Mouse (Mus musculus): ENCODE data around the gene Rnase2b. TPM values are rescaled to one million over a fixed set of nuclear protein-coding genes. Genes with fewer than 3 reads are reported as not detected.
"Not testable (repeated sequence)": the region's sequence is repeated elsewhere in the genome, so short reads cannot be mapped to it uniquely, and the experiment has no call there.

Rnase2b gene
- total RNA-seq (2014; fragmentation: Nextera tagmentation) (not detected in 2 replicates), total RNA-seq (2017) (not detected in 2 replicates)

GRCm38 (mm10) chr14:51161976-51162375 is at the start of gene Rnase2b:
Gene Rnase2b (plus strand): TSS chr14:51162260.
- not testable (repeated sequence) for ATAC-seq (replicated peaks; ENCODE audit: poor library complexity, severe bottlenecking)

GRCm38 (mm10) chr14:51113476-51113875 is 48.6 kb upstream of the Rnase2b start:
- ATAC-seq (replicated peaks; ENCODE audit: poor library complexity, severe bottlenecking): no peak

DNA sequence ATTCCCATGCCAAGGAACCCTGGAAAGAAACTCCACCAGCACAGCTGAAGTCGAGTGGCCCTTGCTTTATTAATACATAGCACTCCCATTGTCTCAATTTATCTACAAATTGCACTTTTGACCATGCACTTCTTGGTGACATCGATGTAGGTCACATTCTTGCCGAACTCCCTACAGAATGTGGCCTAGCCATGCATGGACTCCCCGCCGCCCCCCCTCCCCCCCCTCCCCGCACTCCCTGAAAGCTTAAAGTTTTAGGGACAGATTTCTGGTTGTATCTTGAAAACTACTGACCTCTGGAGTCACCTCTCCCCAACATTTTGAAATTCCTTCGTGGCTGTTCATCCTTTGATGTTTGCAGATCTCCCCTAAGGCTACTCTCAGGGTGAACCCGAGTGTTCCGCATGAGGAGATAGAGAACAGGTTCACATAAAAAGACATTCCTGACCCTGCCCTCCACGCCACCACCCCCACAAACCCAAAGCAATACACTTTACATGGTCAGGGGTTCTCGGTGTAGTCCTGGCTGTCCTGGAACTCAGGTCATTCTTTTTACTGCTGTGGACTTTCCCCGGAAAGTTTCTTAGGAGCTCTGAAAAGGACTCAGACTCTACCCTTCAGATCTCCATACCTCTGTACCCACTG is 48.0 kb upstream of the Rnase2b start, which contains the start of gene Eddm3b:
Gene Eddm3b (plus strand): TSS at position 511 of the 645 bp plus-strand sequence.
- no peak for ATAC-seq (replicated peaks; ENCODE audit: poor library complexity, severe bottlenecking)

GRCm38 (mm10) chr14:51125684-51126083 is 36.4 kb upstream of the Rnase2b start:
- no peak for ATAC-seq (replicated peaks; ENCODE audit: poor library complexity, severe bottlenecking)

DNA sequence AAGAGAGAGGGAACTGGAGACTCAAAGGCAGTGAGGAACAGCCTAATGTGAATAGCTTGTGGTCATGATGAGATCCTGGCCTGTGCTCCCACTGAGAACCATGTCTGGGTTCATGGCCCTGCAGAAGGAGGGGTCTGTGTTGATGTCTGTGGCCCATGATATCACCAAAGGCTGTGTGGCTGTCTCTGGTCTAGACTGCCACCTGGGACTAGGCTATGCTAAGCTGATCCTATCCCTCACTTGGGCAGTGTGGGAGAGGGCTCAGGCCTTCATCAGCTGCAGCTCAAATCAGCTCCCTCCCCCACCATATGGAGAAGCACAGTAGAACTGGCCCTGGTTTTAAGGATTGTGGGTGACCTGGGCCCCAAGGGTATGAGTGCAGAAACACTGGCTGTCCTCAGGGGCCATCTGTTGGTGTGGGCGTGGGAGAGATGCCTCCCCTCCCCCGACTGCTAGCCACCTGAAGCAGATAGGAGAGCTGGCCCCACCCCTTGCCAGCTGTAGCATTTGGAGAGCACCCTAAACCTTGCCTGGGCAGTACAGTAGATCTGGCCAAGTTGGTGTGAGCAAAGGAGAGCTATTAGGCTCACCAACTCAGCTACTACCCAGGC is 34.3 kb upstream of the Rnase2b start:
- no peak for ATAC-seq (replicated peaks; ENCODE audit: poor library complexity, severe bottlenecking)

DNA sequence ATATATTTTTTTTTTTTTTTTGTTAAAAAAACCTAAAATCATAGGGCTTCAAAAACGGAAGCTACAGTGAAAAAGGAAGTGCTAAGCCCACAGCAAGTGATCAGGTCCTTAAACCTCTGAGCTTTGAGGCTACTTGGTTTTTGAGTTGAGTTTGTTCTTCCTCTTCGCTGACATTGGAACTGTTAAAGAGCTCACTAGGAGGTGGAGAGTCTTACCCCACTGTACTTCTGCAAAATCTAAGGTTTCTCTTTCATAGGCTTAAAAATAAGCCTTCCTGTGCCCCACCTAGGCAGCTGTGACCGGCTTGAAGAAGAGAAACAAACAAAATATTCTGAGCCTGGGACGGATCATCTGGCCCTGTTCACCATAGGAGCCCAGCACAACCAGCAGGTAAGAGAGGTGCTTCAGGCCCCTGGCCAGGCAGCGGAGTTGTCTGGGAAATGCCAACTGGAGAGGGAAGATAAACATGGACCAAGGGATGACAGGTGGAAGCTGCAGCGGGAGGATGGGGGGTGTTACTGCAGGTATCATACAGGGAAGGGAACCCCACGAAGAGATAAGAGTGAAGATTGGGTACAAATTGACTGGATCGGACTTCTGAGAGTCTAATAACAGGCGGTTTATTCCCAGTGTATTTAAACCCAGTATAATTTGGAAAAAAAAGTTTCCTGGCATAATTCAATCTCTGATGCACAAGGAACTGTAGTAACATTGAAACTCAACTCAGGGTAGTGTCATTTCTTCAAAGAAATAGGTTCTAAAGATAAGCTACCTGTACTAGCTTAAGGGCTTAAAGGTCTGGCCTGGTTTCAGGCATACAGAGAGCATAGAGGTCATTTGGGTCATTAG is 33.1 kb upstream of the Rnase2b start:
- peak; percentile 88 for ATAC-seq (replicated peaks; ENCODE audit: poor library complexity, severe bottlenecking)

- no peak for ATAC-seq (replicated peaks; ENCODE audit: poor library complexity, severe bottlenecking)
These were observed 32.5 kb upstream of the Rnase2b start for GRCm38 (mm10) chr14:51129624-51129975.

DNA sequence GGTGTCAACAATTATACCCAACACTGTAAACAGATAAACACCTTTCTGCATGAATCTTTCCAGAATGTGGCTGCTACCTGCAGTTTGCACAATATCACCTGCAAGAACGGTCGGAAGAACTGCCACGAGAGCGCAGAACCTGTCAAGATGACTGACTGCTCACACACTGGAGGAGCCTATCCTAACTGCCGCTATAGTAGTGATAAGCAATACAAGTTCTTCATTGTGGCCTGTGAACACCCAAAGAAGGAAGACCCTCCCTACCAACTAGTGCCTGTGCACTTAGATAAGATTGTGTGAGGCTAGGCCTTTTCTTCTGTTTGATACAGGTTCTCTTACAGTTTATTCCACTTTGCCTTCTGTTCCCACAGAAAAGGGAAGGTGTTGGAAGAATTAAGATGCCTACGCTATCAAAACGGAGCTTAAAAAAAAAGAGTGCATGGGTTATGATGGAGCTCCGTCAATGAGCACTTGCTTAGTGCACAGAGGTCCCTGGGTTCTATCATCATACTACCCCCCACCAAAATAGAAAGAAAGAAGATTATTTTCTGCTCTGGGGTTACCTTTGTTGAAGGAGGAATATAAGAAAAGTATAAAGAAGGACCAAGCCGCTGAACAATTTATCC is 31.6 kb upstream of the Rnase2b start:
- ATAC-seq (replicated peaks; ENCODE audit: poor library complexity, severe bottlenecking): no peak; the same call in 1 of the 2 replicates

GRCm38 (mm10) chr14:51131086-51131815 is 30.8 kb upstream of the Rnase2b start:
- no peak for ATAC-seq (replicated peaks; ENCODE audit: poor library complexity, severe bottlenecking)

DNA sequence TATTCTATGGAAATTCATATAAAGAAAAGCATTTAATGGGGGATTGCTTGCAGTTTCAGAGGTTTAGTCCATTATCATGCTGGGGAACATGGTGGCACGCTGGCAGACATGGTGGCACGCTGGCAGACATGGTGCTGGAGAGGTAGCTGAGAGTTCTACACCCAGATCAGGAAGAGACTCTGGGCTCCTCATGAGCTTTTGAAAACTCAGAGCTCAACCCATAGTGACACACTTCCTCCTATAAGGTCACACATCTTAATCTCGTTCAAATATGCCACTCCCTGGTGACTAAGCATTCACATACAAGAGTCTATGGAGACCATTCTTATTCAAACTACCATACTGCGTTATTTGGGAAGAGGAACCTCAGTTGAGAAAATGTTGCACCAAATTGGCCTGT is 29.7 kb upstream of the Rnase2b start:
- ATAC-seq (replicated peaks; ENCODE audit: poor library complexity, severe bottlenecking): peak; percentile 30; the same call in 1 of the 2 replicates

DNA sequence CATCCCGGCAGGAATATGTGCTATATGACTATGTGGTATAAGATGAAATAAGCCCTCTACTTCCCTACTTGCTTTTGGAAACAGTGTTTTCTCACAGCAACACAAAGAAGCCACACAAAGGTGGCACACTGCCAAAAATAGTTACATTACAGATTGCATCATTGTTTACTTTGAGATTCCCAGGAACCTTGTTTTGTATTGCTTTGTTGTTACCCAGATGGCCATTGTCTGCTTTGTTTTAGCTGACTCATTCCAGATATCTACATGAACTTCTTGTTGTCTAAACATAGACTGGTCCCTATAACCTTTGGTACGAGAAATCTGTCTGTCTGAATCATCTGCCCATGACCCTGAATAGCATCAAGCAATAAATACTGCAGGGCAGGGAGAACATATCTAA is 21.7 kb upstream of the Rnase2b start:
- no peak; the same call in 1 of the 2 replicates for ATAC-seq (replicated peaks; ENCODE audit: poor library complexity, severe bottlenecking)

GRCm38 (mm10) chr14:51142119-51142518 is 19.9 kb upstream of the Rnase2b start:
- ATAC-seq (replicated peaks; ENCODE audit: poor library complexity, severe bottlenecking): no peak

- ATAC-seq (replicated peaks; ENCODE audit: poor library complexity, severe bottlenecking): no peak
These were observed 19.5 kb upstream of the Rnase2b start for GRCm38 (mm10) chr14:51142568-51142967.

DNA sequence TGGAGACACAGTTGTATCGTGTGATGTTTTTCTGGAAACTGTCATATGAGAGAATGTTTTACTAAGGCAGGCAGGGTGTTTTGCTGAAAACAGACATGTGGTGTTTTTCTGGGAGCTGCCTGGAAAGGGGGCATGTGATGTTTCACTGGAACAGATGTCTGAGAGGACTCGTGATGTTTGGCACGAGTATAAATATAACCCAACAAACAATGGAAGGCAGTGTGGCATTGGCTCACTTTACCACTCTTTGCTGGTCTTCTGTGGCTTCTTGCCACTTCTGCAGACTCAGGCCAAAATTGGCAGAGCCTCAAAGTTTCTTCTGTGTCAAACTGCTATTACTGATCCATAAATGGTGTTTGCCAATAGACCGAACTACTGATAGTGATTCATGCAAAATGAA is 18.8 kb upstream of the Rnase2b start:
- ATAC-seq (replicated peaks; ENCODE audit: poor library complexity, severe bottlenecking): no peak

- ATAC-seq (replicated peaks; ENCODE audit: poor library complexity, severe bottlenecking): no peak
These were observed 18.1 kb upstream of the Rnase2b start for GRCm38 (mm10) chr14:51143937-51144336.

GRCm38 (mm10) chr14:51144451-51144850 is 17.6 kb upstream of the Rnase2b start:
- no peak for ATAC-seq (replicated peaks; ENCODE audit: poor library complexity, severe bottlenecking)

- no peak for ATAC-seq (replicated peaks; ENCODE audit: poor library complexity, severe bottlenecking)
These were observed 16.5 kb upstream of the Rnase2b start for GRCm38 (mm10) chr14:51145521-51145920.

DNA sequence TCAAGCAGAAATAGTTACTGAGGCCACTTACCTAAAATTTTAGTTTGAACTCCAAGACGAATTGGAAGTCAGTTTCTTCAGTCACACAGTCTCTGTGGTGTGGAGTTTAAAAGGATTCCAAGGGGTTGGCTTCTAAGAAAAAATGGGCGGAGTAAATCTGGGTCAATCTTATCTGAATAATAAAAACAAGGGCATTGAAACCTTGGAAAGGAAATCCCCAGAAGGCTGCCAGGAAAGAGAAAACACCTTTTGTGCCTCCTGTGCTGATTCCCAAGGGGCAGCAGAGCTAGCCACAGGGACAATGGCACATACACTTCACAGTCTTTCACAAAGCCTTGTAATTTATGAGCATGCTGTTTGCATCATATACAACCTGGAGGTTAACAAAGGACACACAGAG is 15.4 kb upstream of the Rnase2b start, which contains the start of gene Rnase1:
Gene Rnase1 (minus strand): TSS at position 101 of the 400 bp plus-strand sequence.
- no peak for ATAC-seq (replicated peaks; ENCODE audit: poor library complexity, severe bottlenecking)

- ATAC-seq (replicated peaks; ENCODE audit: poor library complexity, severe bottlenecking): no peak
These were observed 14.1 kb upstream of the Rnase2b start for GRCm38 (mm10) chr14:51148006-51148405.

DNA sequence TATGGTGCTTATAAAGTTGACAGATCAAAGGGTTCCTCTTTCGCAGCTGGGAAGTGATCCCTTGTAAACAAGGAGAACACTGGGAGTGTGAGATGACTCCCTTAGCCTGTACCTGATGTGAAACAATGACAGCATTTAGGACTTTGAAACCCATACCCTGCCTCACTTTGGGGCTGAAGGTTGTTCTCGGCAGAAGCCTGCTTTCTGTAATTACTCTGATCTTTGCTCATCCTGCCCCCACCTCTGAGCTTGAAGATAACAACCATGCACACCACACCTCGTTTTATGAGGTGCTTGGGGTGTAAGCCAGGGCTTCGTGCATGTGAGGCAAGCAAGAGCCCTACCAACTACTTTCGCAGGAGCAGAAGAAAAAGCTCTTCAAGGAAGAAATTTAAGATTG is 12.9 kb upstream of the Rnase2b start:
- no peak for ATAC-seq (replicated peaks; ENCODE audit: poor library complexity, severe bottlenecking)

Data from granulocyte monocyte progenitor cell, adult 5-6 weeks (primary cell).